Mouse (Mus musculus) stomach, postnatal 0 days (tissue): Measurements from ENCODE around the gene Pmm1. TPM values are rescaled to one million over a fixed set of nuclear protein-coding genes. Genes with fewer than 3 reads are reported as not detected.

Experiments
- ATAC-seq: fragments of 200-750 bp; cut with Nextera tagmentation; 2 replicates; pipeline ENCODE4 v1.8.0; 2017; ENCODE audit not compliant: low FRiP score, low TSS enrichment
- DNase-seq: peaks from one replicate; pipeline ENCODE4 v3.0.0-alpha.2; 2016; ENCODE audit warnings: low spot score
- H3K27ac ChIP-seq: fragments of 300-500 bp; sonication (generic); replicated peaks from 2 replicates; pipeline ENCODE4 v1.5.1; 2014; ENCODE audit warnings: mild to moderate bottlenecking, control low read depth
- H3K27me3 ChIP-seq: fragments of 300-500 bp; sonication (generic); 2 replicates; pipeline ENCODE4 v1.6.1; 2014; ENCODE audit warnings: low read length; ENCODE audit not compliant: control insufficient read depth, insufficient read depth
- H3K36me3 ChIP-seq: fragments of 300-500 bp; sonication (generic); 2 replicates; pipeline ENCODE4 v1.6.1; 2014; ENCODE audit warnings: low read length, mixed read lengths; ENCODE audit not compliant: control insufficient read depth, insufficient read depth
- H3K4me1 ChIP-seq: fragments of 300-500 bp; sonication (generic); replicated peaks from 2 replicates; pipeline ENCODE4 v1.6.1; 2014; ENCODE audit warnings: antibody characterized with exemption; ENCODE audit not compliant: control insufficient read depth, insufficient read depth
- H3K4me2 ChIP-seq: fragments of 300-500 bp; sonication (generic); replicated peaks from 2 replicates; pipeline ENCODE4 v1.6.1; 2014; ENCODE audit warnings: low read depth, mild to moderate bottlenecking, control low read depth, moderate library complexity
- H3K4me3 ChIP-seq: fragments of 300-500 bp; sonication (generic); 2 replicates; pipeline ENCODE4 v1.5.1; 2014; ENCODE audit warnings: low read depth, low read length, control low read depth
- H3K9ac ChIP-seq: fragments of 300-500 bp; sonication (generic); 2 replicates; pipeline ENCODE4 v1.6.1; 2014; ENCODE audit warnings: mild to moderate bottlenecking, low read length, control low read depth, mixed read lengths
- H3K9me3 ChIP-seq: fragments of 300-500 bp; sonication (generic); 2 replicates; pipeline ENCODE4 v1.6.1; 2016; ENCODE audit warnings: low read length; ENCODE audit not compliant: control insufficient read depth
- CTCF ChIP-seq: IDR thresholded peaks from 2 replicates; pipeline ENCODE4 v1.5.1; 2016; ENCODE audit warnings: antibody characterized with exemption, low read depth, mild to moderate bottlenecking, moderate library complexity
- EP300 ChIP-seq: optimal IDR thresholded peaks from 2 replicates; pipeline ENCODE3; 2016; ENCODE audit warnings: antibody characterized with exemption
- WGBS: fragments of 180-500 bp; shearing (Covaris S2); extraction: QIAGEN DNeasy Blood & Tissue Kit; methylation state at CpG from one replicate; pipeline ENCODE4 v1.1.7; 2014; 5-methylcytosine and 5-hydroxymethylcytosine counted together
- polyA plus RNA-seq: library from polyadenylated mRNA; unstranded; fragments of >200 nt; fragmentation: Nextera tagmentation; extraction: Ambion mirVana; gene quantifications from 2 replicates; pipeline ENCODE4 v1.2.1, GENCODE M21; 2015

The Pmm1 gene
- polyA plus RNA-seq, 1 experiment from 2014 or later: 32.2 TPM

DNA sequence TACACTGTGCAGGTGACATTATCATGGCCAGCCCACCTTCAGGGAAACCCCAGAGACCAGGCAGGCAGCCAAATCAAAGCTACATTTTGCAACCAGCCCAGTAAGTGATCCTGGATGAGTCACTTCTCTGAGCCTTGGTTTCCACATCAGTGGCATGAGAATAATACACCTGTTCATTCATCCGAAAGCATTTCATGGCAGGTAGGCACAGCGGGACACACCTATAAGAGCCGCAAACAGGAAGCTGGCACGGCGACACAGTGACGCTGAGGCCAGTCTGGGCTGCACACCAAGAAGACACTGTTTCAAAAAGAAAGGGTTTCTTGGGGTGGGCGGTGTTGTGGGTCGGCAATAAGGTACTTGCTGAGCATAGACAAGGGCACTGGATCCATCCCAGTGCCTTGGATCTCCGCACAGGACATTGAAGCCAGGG, 6.6 kb downstream of the Pmm1 start:
- Histone ChIP-seq H3K4me2 (no peak overlapping the region), H3K27me3 (no peaks in the 10 kb centered on the region), H3K4me3 (no peak overlapping the region), H3K9ac (no peak overlapping the region), H3K27ac (no peak overlapping the region), H3K9me3 (no peaks in the 10 kb centered on the region), H3K36me3 (peaks cover 5% of the 10 kb centered on the region), H3K4me1 (no peaks in the 10 kb centered on the region)
- ATAC-seq (peak; percentile 10; the same call in 1 of the 2 replicates), DNase-seq (no peak)
- WGBS: 83% methylated on average over 9 of the region's 9 CpGs
- TF ChIP-seq EP300: no peak
- no peak for TF ChIP-seq CTCF

DNA sequence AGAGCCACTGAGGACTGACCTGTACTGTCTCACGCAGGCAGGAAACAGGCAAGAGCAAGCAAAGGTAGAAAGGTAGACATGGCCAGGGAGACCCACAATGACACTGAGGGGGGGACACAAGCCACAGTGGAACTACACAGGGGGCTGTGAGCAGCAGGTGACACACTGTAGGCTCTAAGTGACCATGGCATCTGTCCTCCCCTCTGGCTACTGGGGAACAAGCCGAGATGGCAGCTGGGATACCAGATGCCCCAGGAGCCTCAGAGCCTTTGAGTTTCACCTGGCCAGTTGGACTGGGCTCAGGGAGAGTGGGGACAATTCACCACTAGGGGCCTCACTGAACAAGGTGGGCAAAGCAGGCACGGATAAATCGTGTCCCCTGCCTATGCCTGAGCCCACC, 8.4 kb downstream of the Pmm1 start:
- H3K36me3 ChIP-seq: peaks cover 5% of the 10 kb centered on the region
- DNase-seq: no peak
- H3K4me3 ChIP-seq: no peak overlapping the region
- H3K4me2 ChIP-seq: no peak overlapping the region
- no peak overlapping the region for H3K9ac ChIP-seq
- H3K4me1 ChIP-seq: no peaks in the 10 kb centered on the region
- H3K9me3 ChIP-seq: no peaks in the 10 kb centered on the region
- no peaks in the 10 kb centered on the region for H3K27me3 ChIP-seq
- no peak for ATAC-seq
- no peak overlapping the region for H3K27ac ChIP-seq
- WGBS: 86% methylated on average over 4 of the region's 4 CpGs
- TF ChIP-seq EP300 (no peak), CTCF (0 out of 2 replicates have a peak, but pooled peaks have one; percentile 3)

DNA sequence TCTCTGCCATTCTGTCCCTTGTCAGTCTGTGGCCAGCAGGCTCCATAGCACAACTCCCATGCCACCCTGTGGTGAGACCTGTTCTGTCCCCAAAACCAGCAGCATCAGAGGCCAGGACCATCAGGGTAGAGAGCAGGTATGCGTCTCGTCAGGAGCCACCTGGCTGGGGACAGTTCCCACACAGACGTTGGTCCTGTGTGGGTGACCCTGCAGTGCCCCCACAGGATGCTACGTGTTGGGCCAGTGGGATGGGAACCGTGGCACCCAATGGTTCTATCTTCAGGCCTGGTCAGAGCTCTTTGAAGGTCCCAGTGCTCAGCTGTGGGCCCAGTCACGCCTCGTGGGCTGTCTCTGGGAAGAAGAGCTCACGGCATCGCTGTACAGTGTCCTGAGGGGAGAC, 9.6 kb downstream of the Pmm1 start:
- ATAC-seq (no peak), DNase-seq (no peak)
- H3K4me3 ChIP-seq: no peak overlapping the region
- no peaks in the 10 kb centered on the region for H3K9me3 ChIP-seq
- no peaks in the 10 kb centered on the region for H3K27me3 ChIP-seq
- no peak overlapping the region for H3K9ac ChIP-seq
- H3K4me1 ChIP-seq: no peaks in the 10 kb centered on the region
- no peak overlapping the region for H3K27ac ChIP-seq
- peaks cover 5% of the 10 kb centered on the region for H3K36me3 ChIP-seq
- WGBS: 84% methylated on average over 9 of the region's 9 CpGs
- H3K4me2 ChIP-seq: no peak overlapping the region
- no peak for TF ChIP-seq EP300
- no peak for TF ChIP-seq CTCF

- Histone ChIP-seq H3K27ac (no peak overlapping the region), H3K4me3 (no peak overlapping the region), H3K9me3 (no peaks in the 10 kb centered on the region), H3K36me3 (peaks cover 5% of the 10 kb centered on the region), H3K4me2 (no peak overlapping the region), H3K4me1 (no peaks in the 10 kb centered on the region), H3K27me3 (no peaks in the 10 kb centered on the region), H3K9ac (no peak overlapping the region)
- no peak for TF ChIP-seq CTCF
- no peak for TF ChIP-seq EP300
- 79% methylated on average over 5 of the region's 5 CpGs for WGBS
- DNase-seq: no peak
- ATAC-seq: no peak
Observed at GRCm38 (mm10) chr15:81950716-81951115, 10.0 kb downstream of the Pmm1 start.

DNA sequence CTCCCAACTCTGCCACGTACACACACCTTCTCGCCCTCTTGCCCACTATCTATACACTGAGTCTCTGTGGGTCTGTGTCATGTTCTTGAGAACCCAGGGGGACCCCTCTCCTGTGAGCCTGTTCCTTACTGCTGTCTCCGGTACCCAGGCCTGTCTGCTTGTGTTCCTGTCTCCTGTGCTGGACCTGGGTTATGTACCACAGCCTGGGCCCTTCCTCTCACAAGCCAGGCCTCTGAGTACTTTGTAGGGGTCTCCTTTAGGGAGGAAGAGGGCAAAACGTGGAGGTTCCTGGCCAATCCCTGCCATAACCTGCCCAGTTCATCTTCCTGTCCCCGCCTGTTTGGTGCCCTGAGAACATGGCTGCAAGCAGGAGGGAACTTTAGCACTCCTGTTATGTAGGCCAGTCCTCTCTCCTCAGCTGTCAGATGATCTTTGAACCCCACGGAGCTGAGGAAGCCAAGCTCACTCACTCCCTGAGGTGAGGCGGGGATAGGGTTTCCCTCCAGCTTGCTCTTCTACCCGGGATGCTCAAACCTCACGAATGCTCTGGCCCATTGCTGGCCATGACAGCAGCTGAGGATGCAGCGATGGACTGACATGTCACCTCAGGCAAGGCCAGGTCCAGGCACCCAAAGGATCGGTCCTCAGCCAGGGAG, 11.1 kb downstream of the Pmm1 start:
- H3K27me3 ChIP-seq: no peaks in the 10 kb centered on the region
- DNase-seq (no peak), ATAC-seq (peak; percentile 37)
- no peak overlapping the region for H3K9ac ChIP-seq
- no peak overlapping the region for H3K27ac ChIP-seq
- no peak for TF ChIP-seq EP300
- TF ChIP-seq CTCF: no peak
- H3K36me3 ChIP-seq: peaks cover 4% of the 10 kb centered on the region
- no peak overlapping the region for H3K4me3 ChIP-seq
- H3K4me2 ChIP-seq: no peak overlapping the region
- no peaks in the 10 kb centered on the region for H3K9me3 ChIP-seq
- H3K4me1 ChIP-seq: no peaks in the 10 kb centered on the region
- 67% methylated on average over 11 of the region's 11 CpGs for WGBS

GRCm38 (mm10) chr15:81949076-81949475, 11.7 kb downstream of the Pmm1 start:
- Histone ChIP-seq H3K4me3 (no peak overlapping the region), H3K4me1 (no peaks in the 10 kb centered on the region), H3K9me3 (no peaks in the 10 kb centered on the region), H3K27ac (no peak overlapping the region), H3K9ac (no peak overlapping the region), H3K4me2 (no peak overlapping the region), H3K27me3 (no peaks in the 10 kb centered on the region), H3K36me3 (0 out of 2 replicates have a peak, but pooled peaks cover under 1% of the 10 kb centered on the region)
- no peak for TF ChIP-seq CTCF
- TF ChIP-seq EP300: no peak
- no peak for ATAC-seq
- 76% methylated on average over 10 of the region's 10 CpGs for WGBS
- no peak for DNase-seq
